Mouse (Mus musculus) cortical plate, adult 2 months (tissue): ENCODE measurements around the gene Pamr1.

ENCODE experiments used
- CTCF ChIP-seq: fragments of 200-500 bp; IDR thresholded peaks from 2 replicates; pipeline ENCODE4 v1.5.1; 2011; ENCODE audit warnings: mild to moderate bottlenecking, control low read depth, low read length; ENCODE audit not compliant: insufficient read depth; ENCODE audit errors: extremely low read depth
- POLR2A ChIP-seq: fragments of 200-500 bp; IDR thresholded peaks from 2 replicates; pipeline ENCODE4 v1.6.1; 2011; ENCODE audit warnings: mild to moderate bottlenecking, low read length, control low read depth; ENCODE audit not compliant: insufficient read depth; ENCODE audit errors: extremely low read depth

GRCm38 (mm10) chr2:102638690-102639089, 88.9 kb downstream of the Pamr1 start:
- no peak for TF ChIP-seq POLR2A
- TF ChIP-seq CTCF, result no peak
